Mouse (Mus musculus) B cell, adult 62 days (primary cell): ENCODE measurements around the gene Hadh. TPM values are rescaled to one million over a fixed set of nuclear protein-coding genes. Genes with fewer than 3 reads are reported as not detected.

ENCODE experiments used
- total RNA-seq: library from RNA; stranded (reverse); gene quantifications from 4 replicates; pipeline ENCODE4 v1.2.4, GENCODE M21; 2023

Hadh gene
- 19.1 to 23.6 TPM (median 22.0 TPM) in 4 replicates for total RNA-seq

DNA sequence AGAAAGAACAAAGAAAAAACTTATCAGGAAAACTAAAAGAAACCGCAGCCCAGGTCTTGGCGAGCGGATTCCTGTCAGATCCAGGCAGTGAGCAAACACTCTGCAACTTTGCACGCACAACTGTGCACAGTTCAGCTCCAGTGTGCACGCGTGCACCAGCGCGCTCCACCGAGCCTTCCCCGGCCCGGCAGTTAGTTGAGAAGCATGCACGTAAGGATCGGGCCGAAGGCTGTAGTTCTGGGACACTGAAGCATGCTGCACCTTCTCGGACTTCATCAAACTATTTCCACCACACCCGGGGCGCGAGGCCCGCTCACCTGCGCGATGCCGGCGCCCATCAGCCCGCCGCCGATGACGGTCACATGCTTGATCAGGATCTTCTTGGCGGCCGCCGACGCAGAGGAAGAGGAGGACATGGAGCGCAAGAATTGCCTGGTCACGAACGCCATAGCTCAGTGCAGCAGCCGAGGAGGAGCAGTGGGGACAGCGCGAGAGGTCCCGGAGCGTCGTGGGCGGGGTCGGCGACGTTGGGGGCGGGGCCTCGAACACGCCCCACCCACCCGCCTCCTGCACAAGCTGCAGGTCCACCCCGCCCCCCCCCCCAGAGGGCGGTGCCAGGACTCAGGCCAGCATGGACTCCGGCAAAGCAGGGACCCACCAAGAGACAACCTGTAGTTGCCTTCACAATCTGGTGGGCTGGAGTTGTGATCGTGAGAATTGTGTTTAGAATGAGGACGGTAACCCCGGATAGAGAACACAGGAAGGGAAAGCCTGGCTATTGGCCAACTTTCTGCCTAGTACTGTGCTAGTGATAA, at the start of gene Hadh:
TSS of gene Hadh (minus strand) at position 543 of the 815 bp plus-strand sequence.

DNA sequence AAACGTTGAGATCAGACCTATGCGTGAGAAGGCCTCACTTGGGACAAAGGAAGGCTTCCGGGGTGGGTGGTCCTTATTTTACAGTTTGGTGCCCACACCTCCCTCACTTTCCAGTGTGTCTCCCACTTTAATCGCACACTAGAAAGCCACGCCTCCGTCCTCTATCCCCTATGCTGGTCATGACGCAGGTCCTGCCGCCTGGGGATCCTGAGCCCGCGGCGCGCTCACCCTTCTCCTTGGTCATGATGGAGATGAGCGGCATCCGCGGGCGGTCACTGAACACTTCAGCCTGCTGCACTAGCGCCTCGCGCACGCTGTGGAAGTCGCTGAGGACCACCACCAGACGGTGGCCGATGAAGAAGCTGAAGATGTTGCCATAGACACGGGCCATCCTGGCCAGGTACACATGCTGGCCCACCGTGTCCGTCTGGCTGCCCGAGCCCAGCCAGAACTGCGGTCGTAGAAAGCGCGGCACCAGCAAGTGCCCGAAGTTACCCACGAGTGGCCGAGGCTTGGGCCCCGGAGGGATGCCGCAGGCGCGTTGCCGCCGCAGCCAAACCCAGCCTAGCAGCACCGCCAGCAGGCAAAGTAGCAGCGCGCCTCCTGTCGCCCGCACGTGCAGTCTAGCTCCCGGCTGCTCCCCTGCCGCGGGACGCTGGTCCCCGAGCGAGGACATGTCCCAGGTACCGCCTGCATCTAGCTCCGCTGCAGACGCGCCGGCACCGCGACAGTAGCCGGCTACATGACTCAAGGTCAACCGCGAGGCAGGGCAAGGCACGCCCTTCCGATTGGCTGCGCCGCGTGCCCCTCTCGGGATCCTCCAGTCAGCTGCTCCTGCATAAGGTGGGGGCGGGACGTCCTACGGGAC, 30.8 kb upstream of the Hadh start, which contains the start of gene Cyp2u1:
TSS of gene Cyp2u1 (minus strand) at position 776 of the 868 bp plus-strand sequence.

Other genes with a start within 250 kb of the Hadh start
- gene Lef1, start 161.6 kb downstream of the Hadh start, total RNA-seq: 6.1 to 8.7 TPM (median 6.8 TPM) in 4 replicates
- 1.1 to 2.2 TPM (median 1.9 TPM) in 4 replicates for gene Cyp2u1, start 31.1 kb upstream of the Hadh start, total RNA-seq
- gene Sgms2, start 219.3 kb upstream of the Hadh start, total RNA-seq: 0.09 to 0.27 TPM in 2 of 4 replicates, not detected in the others